Mouse (Mus musculus) thymus, postnatal 4 days (tissue): Measurements from ENCODE around the gene Ccdc24.
A peak's percentile ranks its signal among the peaks of the same experiment; 100 is the strongest.

Experiments
- DNase-seq: peaks from one replicate; pipeline ENCODE4 v3.0.0; 2021

Gene Ccdc24

DNA sequence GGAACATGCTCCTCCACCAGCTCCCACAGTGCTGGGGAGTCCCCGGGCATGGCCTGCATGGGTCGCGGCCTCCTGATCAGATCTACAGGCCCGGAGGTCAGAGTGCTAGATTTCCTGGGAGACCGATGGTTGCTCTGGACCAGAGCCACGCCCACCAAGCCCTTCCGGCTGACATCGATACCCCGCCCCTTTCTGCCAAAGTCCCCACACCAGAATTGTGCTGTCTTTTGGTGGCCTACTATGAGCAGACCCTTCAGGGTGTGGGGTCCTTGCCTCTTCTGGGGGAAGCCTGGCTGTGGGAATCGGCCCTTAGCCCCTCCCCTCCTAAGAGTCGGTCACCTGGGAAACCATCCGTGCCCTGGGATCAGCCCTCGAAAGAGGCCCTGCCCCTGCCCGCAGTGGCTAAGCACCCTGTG, at the start of gene Ccdc24:
Gene Ccdc24, minus strand, starts transcription at position 87 of the 416 bp plus-strand sequence.
- DNase-seq = no peak

DNA sequence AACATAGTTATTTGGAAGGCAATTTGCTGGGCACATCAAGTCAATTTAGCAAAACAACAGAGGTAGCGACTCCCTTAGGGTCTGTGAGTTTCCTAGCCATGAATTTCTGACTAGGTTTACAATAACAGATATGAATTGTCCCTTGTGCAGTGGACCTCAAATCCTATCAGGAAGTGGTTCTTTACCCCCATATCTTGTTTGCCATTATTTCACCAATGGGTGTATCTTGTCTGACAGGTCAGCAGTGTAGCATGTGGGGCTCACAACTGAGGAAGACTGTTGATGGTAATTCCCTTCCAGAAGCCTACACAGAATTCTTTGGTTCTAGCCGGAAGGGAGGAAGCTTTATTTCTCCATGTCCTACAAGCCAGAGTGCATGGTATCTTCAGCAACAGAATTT, 49.0 kb upstream of the Ccdc24 start:
- DNase-seq = no peak

DNA sequence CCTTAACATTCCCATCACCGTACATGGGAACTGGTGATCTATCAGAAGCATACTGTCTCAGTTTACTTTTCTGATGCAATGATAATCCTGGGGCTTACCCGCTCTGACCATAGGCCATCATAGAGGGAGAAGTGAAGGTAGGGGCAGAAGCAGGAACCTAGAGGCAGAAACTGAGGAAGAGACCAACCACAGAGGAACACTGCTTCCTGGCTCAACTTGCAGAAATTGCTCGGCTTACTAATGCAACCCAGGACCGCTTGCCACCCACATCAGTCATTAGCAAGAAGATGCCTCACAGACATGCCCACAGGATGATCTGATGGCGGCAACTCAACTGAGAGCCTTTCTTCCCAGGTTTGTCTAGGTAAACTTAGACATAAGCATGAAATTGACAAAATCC, 46.4 kb upstream of the Ccdc24 start:
- no peak for DNase-seq

DNA sequence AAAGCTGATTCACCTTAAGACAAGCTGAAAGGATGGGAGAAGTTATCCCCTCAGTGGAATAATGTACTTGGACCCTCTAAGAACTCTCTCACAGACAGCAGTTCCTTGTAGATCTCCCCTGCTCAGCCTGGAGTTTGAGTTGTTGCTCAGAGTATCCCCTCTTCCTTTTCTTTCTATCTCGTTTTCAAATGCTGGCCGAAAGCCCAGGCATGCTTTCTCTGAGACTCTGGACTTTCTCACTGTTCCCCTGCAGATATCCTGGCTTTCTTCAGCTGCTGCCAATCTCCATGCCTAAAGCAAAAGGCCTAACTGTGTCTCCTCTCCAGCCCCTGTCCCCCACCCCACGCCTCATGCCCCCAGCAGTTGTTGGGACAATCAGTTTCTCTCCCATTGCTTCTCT, 45.9 kb upstream of the Ccdc24 start:
- DNase-seq = no peak

DNA sequence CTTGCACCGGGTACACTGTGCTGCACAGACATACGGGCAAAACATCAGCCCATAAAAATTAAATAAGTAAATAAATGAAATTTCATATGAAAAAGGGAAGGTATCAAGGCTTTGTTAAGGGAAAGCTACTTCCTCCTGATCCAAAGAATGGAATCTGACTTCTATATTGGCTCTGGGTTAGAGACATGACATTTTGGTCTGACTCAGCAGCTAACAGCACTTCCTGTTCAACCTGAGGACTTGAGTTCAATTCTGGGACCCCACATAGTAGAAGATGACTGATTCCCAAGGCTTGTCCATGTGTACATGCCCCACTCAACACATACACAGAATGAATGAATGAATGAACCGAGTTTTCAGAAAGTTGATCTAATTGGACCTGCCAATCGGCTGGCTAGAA, 45.5 kb upstream of the Ccdc24 start:
- no peak for DNase-seq

DNA sequence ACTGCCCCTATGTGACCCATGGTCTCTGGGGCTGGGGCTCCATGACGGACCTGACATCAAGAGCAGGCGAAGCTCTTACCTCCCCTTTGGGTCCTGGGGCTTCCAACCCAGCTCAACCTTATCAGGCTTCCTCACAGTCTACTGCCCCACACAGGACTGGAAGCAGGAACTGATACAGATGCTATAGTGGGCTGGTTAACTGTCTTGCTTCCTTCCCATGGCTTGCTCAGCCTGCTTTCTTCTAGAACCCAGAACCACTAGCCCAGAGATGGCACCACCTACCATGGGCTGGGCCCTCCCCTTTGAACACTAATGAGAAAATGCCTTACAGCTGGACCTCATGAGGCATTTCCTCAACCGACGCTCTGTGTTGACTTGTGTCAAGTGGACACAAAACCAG, 45.0 kb upstream of the Ccdc24 start:
- DNase-seq = no peak

DNA sequence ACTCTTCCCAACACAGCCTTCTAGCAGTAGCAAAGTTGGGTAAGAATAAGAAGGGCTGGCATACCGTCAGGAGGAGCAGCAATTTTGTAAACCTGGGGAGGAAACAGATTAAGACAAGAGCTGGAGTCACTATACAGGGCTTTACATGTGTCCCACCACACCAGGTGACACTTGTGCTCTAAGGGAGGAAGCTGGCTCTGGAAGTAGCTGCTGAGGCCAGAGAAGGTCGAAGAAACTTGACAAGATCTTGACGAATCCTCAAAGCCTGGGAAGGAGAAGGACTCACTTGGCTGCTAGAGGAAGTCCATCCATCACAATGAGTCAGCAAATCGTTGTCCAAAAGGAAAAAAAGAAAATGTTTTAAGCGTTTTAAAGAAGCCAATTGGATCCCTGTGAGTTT, 44.0 kb upstream of the Ccdc24 start:
- no peak for DNase-seq

DNA sequence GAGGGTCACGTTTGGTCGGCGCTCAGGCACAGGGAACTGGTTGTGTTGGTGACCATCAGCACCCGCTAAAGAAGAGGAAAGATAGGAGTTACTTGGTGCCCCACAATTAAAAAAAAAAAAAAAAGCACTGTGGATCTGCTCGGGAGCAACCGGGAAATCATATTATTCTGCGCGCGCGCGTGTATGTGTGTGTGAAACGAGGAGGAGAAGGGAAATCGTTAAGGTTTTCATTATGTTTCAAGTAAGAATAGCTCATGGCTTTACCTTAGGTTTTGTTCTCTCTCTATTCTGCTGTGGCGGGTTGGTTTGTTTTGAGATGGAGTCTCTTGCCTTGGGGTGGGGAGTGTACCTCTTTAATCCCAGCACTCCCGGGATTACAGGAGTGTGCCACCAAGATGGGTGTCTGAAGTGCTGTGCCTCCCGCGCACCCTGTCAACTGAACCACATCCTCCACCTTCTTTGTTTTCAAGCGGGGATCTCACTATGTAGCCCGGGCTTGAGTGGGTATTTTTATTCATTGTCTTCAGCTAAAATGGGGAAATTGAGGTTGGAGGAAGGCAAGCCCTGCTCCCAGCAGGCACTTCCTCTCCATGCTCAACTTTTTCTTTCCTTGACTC, 43.2 kb upstream of the Ccdc24 start:
- peak; percentile 51 for DNase-seq

DNA sequence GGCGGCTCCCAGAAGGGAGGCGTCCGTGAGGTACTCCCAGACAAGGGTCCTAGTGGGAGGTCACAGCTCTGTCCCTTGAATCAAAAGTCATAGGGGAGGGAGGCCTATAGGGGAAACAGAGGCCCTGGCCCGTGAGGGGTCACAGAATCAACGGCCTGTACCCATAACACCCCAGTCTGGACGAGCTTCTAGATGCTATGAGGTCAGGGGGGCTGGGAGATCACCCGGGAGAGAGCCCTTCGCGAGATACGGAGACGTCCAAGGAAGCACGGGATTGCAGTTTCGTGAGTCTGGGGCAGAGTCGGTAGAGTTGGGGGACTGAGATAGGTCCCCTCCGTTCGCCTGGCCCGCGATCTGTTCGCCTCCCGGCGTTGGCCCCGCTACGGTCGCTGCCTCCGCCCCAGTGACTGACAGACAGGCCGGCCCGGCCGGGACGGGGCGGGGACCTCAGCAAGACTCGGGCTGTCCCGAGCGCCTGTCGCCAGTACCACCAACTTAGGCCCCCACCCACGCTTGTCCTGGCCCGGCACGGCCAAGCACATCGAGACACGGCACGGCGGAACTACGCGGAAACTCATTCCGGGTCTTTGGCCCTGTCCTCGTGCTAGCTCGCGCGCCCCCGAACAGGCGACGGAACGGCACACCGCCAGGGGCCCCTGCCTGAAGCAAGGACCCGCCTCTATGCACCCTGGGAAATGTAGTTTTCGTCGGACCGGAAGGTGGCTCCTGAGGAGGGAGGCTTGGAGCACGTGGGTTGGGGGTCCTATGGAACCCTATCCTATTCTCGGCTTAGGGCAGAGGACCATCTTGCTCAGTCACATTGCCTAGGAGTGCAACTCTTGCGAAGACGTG, 42.5 kb upstream of the Ccdc24 start, which contains the start of gene Ipo13:
Gene Ipo13, minus strand, starts transcription at position 409 of the 852 bp plus-strand sequence.
- peak; percentile 92 for DNase-seq

DNA sequence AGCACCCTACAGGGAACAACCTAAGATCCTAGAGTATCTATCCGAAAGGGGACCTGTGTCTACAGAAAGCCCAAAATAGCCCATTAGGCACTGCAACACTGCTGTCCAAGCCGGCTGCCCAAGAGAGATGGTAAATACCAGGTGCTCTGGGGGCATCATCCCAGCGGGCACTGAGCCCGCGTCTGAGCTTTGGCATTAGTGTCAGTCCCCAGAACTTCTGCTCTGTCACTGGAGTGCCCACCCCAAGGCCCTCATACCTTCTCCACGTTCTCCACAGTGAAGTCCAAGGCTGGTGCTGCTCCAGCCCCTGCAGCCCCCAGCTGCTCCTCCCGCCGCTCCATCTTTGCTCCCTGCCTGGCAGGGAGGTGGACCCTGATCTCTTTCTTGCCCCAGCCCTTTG, 41.7 kb upstream of the Ccdc24 start:
- no peak for DNase-seq

DNA sequence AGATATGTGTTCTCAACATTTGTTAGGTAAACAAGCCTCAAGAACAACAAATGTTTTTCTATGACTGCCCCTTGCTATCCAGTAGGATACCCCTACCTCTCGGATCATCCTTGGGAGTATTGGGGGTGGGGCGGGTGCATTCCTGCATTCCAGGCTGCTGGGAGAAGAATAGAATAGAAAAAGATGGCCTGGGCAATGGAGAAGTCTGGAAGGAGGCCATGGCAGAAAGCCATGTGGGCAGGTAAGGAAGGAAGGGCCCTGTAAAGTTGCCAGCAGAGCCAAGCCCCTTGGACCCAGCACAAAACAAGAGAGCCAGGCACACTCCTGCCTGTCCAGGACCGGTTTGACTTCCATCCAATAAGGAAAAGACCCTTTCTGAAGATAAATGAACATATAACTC, 41.1 kb upstream of the Ccdc24 start:
- no peak for DNase-seq

DNA sequence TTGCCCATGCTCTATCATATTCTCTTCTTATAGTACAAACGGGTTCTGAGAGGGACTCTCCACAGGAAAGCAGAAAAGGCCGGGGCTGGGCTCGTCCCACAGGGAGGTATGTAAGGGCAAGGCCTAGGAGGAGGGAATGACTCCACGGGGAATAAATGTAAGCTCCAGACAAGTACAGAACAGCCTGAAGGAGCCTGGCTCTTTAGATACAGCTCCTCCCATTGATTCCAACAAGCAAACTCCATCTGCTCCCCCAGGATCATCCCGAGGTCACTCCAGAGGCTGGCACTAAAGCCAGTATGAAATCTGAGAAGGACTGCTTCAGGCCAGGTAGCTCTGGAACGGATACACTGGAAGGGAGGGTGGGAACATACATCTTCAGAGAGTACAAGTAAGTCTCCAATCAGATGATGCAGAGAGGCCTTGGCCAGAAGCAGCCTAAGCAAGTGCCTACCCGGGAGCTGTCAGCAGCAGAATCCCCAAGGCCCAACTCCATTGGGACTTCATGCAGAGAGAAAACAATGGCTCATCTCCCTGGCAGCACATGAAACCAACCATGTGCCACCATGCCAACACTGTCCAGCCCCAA, 40.4 kb upstream of the Ccdc24 start:
- no peak for DNase-seq

DNA sequence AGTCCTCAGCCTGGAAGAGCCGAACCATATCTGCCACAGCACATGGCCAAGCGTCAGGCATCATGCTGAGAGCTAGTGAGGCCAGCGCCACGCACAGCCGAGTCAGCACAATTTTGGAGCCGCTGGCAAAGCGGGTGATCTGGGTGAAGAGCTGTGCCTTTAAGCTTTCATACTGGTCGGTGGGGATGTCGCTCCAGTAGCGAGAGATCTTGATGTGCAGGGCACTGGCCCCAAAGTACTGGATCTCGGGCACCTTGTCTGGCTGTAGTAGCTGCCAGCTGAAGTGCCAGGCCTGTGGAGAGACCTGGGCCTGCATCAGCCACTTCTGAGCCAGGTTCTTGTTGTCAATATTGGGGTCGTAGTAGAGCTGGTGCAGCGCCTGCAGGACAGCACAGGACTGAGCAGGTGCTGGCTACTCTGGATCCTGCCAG, 39.8 kb upstream of the Ccdc24 start:
- DNase-seq = no peak

DNA sequence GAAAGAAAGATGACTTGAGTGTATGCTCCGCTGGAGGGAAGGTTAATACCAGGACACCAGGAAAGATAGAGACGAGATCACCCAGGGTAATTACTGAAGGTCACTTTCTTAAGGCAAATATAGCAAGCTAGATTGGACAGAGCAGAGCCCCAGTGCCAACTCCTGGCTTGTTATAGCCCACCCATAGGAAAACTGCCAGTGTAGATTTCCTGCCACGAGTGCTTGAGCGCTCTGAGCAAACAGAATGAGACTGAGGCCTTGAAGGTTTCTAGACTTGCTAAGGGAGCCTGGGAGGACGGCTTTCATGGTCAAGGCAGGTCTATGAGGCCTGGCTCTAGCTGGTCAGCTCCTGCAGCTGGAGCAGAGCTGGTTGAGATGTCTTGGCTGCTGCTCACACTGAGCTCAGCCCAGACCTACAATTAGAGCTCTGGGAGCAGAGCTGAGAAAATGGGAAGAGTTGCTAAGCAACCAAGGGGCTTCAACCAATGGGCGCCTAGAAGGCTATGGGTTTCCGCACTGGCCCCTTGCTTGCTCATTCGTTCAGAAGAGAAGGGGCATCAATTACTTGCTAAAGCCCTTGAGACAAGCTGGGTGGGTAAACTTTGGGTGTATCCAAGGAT, 36.6 kb upstream of the Ccdc24 start:
- no peak for DNase-seq

DNA sequence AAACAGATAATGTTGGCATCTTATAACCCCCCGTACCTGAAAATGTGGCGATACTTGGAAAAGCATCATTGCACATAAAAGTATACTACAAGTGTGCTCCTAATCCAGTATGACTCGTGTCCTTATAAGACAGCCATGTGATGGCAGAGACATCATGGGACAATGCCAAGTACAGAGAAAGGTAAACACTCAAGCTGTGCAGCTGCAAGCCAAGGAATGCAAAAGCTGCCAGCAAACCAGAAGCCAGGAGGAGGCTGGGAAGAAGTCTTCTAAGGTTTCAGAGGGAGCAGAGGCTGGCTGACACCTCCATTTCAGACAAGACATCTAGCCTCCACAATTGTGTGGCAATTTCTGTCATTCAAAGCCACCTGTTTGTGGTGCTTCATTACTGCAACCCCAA, 33.8 kb upstream of the Ccdc24 start:
- DNase-seq = no peak

DNA sequence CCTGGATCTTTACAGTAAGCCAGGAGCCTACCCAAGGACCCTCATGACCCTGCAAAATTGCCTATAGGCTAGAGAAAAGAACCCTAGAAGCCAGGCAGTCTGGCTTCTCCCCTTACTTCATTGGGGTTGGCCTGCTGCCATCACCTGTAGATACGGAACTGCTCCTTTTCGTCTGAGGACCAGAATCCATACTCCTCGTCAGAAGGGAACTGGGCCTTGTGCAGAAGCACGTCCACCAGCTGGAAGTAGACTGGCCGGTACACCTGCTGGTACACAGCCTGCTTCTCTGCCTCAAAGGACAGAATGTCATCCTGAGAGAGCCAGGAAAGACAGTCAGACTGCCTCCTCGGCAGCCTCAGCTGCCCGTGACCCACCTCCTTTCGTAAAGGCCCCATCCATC, 32.4 kb upstream of the Ccdc24 start:
- no peak for DNase-seq

DNA sequence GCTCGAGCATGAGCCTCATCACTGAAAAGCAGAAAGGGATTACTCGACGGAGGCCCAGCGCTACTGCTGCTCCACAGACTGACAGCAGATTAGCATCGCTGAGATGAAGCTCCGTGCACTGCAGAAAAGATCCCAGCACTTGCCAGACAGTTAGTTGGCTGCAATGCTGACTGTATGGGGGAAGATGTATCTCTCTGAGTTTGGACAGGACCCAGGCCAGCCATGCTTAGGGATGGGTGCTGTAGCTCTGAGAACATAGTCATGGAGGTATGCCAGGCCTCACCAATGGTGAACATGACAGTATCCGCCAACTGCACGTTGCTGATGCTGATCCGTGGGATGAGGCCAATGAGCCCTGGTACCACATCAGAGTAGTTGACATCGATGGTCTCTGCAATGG, 31.7 kb upstream of the Ccdc24 start:
- DNase-seq = no peak

DNA sequence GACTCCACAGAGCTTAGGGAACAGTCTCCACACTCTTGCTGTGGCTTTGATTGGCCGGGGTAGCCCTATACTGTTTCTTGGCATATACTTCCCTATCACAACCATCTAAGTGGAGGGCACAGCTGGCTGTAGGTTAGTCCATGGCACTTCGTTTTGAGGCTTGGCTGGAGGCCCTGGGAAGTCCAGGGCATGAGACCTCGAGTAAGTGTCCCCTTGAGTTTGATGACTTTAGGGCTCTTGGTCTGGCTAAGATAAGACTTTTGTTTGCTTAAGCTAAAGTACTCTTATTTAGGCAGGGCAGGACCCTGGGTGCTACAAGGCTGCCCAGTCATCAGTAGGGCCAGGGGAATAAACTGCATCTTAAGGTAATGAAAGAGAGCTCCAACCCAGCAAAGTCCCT, 25.8 kb upstream of the Ccdc24 start:
- DNase-seq = no peak

DNA sequence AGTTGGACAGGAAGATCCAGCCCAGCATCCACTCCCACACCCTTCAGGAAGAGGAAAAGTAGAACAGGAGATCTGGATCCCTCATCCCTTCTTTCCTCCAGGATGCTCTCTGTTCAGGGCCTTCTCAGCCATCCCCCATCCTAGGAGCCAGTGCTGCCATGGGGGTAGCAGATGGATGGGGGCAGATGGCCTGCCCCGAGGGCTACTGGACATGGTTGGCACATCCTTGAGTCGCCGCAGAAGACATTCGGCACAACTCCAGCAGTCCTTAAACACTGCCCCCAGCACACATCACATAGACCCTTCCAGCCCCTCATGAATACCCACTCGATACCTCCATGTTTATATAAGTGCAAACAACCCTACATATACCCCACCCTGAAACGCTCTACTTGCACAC, 23.7 kb upstream of the Ccdc24 start:
- DNase-seq = no peak

DNA sequence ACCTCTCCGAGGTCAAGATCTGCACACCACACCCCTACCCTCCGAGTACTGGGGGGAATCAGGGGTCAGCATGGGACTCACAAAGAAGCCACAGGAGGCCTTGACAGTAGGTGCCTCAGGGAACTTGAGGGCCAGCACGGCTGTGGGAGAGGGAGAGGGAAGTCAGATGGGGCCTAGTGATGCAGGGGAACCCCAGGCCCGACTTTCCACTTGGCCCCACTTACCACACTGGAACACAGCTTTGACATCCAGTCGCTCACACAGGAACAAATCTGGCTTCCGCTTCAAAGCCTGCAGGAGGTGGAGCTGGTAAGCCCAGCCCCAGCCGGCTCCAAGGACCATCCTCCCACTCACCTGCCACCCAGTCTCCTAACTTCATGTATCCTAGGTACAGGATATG, 23.0 kb upstream of the Ccdc24 start:
- no peak for DNase-seq

DNA sequence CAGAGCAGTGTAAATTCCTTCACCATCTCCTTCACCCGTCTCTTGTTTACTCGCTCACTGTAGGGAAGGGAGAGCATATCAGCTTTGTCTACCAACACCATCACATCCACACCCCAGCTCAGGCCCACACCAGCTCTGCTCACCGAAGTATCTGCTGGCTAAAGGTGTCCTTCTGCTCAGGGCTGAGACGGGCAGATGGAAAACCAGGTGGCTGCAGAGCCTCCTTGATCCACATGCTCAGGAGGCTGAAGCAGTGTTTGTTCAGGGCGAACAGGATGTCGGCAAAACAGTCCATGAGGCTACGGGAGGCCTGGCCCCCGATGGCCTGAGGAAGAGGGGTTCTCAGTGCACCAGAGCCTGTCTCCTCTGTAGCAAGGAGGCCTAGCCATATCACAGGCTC, 22.2 kb upstream of the Ccdc24 start:
- no peak for DNase-seq

DNA sequence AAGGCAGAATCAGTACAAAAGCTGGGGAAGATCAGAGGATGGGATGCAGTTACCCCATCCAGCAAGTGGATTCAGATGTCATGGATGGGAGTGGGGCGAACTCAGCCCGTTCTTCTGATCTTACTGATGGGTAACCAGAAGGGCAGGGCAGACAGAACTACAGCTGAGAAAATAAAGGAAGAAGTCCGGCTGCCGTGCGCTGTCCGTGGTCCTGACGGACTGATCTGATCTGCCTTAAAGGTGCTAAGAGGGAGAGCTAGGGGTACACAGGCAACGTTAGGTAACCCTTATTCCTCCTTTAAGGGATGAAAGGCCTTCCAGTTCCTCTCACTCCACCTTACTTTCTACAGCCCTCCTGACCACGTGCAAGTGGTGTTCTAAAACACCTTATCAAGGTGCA, 21.0 kb upstream of the Ccdc24 start:
- DNase-seq = peak; percentile 83

DNA sequence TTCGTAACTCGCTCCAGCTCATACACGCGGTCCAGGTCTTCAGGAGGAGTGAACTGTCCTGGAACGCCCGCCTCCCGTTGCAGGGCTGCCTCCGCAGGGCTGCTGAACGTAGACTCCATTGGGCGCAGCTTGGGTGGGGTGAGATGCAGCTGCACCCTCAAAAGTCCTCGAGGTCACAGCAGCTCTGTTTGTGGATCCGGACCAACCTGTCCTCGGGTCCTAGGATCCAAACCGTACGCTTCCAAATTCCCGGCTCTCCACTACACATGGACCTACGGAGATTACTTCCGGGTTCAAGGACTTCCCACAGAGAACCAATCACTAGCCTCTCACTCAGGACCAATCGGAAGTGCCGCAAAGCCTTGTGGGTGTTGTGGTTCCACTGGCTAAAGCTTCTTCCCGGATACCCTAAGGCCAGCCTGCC, 19.4 kb upstream of the Ccdc24 start, which contains the start of gene Dph2:
Gene Dph2, minus strand, starts transcription at position 295 of the 424 bp plus-strand sequence.
- peak; percentile 80 for DNase-seq

DNA sequence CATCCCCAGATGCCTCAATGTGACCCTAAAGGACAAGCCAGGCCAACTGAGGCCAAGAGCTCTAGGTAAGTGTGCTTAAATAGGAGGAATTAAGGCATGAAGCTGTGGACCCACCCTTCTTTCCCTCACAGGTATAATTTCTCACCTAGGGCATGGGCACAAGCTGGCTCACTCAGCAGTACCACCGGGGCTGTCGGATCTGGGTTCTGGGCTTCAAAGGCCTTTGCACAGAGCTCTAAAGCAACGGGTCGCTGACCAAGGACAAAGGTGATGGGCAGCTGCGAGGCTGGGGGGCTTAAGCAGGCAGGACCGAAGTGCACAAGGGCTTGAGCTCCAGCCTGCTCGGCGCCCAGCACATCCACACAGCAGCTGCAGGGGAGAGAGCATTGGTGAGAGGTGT, 18.4 kb upstream of the Ccdc24 start:
- no peak for DNase-seq
